Mouse (Mus musculus) urinary bladder, postnatal 4 days (tissue): ENCODE results near the gene Cdk10.
A peak's percentile ranks its signal among the peaks of the same experiment; 100 is the strongest.
"Not testable (repeated sequence)": the region's sequence is repeated elsewhere in the genome, so short reads cannot be mapped to it uniquely, and the experiment has no call there.

Experiments
- DNase-seq, 2 experiments: peaks; one replicate each; pipeline ENCODE4 v3.0.0; 2021 to 2022; ENCODE audit warnings: low spot score in 2 of 2

Gene Cdk10

GRCm38 (mm10) chr8:123224278-123225266 is at the start of gene Cdk10:
TSS of gene Cdk10 (plus strand) at chr8:123224842.
- DNase-seq, result peak; percentile 87 to 96

GRCm38 (mm10) chr8:123181391-123181790 is 43.3 kb upstream of the Cdk10 start:
- DNase-seq, result no peak

DNA sequence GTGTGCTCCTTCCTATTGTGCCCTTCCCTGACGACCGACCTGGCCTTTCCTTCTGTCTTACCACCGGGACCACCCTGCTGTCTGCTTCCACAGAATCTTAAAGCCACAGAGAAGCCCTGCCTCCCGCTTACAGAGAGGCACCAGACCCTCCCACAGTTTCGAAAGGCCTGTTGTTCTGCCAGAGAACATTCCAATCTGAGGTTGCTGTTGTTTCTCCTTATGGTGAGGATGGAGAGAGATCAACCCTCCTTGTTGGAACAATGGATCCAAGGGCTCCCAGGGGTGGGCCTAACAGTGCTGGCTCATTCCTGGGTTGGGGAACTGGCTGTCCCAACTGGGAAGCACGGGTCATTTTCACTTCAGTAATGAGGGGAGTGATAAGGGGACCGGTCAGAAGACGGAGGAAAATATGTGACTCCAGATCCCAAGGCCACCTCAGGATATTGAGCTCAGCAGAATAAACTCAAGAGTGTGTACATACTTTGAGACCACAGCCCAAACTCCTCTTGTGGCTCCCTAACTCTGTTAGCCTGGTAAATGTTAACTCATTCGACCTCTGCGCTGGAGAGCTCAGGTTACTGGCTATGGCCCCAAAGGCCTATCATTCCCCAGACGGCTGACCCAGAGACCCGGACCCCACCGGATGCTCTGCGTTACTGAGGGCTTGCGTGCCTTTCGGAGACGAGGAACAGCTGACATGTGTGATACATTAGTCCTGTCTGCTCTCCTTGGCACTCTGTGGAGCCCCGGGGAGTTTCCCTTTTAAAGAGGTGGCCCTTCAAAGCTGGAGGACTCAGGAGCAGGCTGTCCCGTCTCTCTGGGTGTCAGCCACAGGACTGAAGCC is 38.9 kb upstream of the Cdk10 start, which contains the start of gene Dpep1:
Dpep1 (plus strand) TSS at position 677 of the 844 bp plus-strand sequence.
- DNase-seq, result peak in 1 of 2 experiments; percentile 65

- no peak for DNase-seq
These were observed 36.6 kb upstream of the Cdk10 start for GRCm38 (mm10) chr8:123188006-123188405.

DNA sequence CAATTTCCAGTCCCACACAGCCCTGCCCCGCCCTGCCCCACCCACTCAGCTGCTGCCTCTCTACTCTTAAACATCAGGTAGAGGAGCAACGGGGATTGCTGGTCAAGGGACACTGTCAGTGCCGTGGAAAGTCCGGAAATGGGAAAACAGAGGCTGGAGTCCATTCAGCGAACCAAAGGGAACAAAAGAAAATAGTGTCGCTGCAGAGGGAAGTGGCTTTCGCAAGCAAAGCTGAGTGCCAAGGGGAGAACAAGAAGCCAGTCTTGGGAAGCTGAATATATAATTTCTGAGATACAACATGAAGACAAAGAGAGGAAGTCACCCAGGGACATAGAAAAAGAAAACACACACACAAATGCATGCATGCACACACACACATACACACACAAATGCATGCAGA is 35.8 kb upstream of the Cdk10 start:
- DNase-seq, result no peak

GRCm38 (mm10) chr8:123190678-123191077 is 34.0 kb upstream of the Cdk10 start:
- DNase-seq, result peak; percentile 72 to 85

DNA sequence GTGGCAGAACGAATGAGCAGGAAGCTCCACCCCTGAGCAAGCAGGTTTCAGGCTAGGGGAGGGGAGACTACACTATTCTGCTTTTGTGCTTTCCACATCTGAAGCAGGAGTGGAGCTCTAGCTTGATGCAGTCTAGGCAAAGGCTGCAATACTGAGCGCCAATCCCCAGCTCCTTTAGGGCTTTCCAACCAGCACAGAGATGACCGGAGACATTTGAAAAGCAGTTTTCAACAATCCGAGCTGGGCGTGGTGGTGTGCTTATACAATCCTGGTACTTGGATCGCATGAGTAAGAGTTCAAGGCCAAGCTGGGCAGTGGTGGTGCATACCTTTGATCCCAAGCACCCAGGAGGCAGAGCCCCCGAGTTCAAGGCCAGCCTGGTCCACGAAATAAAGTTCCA is 32.7 kb upstream of the Cdk10 start:
- DNase-seq, result no peak

- DNase-seq, result no peak
These were observed 30.9 kb upstream of the Cdk10 start for GRCm38 (mm10) chr8:123193771-123194170.

DNA sequence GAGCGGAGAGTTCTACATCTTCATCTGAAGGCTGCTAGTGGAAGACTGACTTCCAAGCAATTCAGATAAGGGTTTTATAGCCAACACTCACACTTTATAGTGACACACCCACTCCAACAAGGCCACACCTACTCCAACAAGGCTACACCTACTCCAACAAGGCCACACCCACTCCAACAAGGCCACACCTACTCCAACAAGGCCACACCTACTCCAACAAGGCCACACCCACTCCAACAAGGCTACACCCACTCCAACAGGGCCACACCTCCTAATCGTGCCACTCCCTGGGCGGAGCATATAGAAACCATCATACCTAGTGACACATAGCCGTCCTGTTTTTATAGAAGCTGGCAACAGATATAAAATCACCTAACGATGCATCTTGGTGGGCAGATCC is 27.6 kb upstream of the Cdk10 start:
- DNase-seq, result not testable (repeated sequence)

DNA sequence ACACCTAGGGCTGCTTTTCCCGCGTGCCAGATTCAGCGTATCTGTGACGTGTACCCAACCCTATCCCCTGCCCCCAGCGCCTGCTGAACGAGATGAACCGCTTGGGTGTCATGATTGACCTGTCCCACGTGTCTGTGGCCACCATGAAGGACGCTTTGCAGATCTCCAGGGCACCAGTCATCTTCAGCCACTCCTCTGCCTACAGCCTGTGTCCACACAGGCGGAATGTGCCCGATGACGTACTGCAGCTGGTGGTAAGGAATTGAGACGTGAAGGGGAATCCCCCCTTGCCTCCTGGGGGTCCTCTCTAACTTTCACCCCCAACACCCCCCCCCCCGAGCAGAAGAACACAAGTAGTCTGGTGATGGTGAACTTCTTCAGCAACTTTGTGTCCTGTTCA is 24.8 kb upstream of the Cdk10 start:
- no peak for DNase-seq

DNA sequence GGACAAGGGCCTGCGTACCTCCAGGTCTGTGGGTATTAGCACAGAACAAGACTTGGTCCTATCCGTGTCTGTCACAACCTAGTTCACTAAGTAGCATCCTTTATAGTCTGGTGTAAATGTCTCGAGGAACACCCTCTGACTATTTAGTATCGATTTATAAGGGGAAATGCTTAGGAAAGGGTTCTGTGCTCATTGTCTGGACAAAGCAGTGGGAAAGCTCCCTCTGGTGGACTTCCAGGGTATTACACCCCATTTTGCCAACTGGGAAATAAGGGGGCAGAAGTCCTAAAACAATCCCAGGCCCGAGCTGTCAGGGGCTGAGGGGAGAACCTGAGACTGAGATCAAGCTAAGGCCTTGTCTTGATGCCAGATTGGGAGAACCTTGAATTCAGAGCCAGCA is 22.4 kb upstream of the Cdk10 start:
- DNase-seq, result peak; percentile 57 to 82

DNA sequence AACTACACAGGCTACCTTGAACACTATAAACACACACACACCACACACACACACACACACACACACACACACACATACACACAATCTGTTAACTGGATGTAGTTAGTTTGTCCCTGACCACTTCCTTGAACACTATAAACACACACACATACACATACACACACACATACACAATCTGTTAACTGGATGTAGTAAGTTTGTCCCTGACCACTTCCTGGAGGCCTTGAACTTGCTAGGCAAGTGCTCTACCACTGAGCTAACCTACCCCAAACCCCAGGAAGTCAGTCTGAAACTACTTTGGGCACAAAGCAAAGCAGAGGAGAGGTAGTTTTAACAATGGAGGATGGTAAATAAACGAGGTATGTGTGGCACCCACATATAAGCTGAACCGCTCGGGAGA is 21.1 kb upstream of the Cdk10 start:
- DNase-seq, result no peak

DNA sequence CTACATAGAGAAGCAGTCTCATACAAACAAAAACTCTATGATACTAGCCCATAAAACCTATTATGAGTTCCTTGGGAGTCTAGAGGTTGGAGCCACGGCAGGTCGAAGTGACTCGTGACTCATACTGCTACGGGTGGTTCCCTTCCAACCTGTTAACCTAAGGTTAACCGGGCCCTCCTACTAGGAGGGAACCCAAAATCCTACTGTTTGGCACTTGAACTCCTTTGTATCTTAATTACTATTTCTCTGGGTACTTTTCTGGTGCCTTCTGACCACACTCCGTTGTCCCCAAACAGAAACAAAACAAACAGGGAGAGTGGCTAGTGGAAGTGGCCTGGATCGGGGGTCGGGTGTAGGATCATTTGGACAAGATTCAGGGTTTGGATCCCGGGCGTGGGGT is 12.8 kb upstream of the Cdk10 start:
- no peak for DNase-seq

GRCm38 (mm10) chr8:123212321-123213117 is 12.1 kb upstream of the Cdk10 start, which contains the start of the genes Chmp1a and Spata33:
TSS of gene Chmp1a (minus strand) at chr8:123212763.
TSS of gene Spata33 (plus strand) at chr8:123212832.
- peak; percentile 90 to 91 for DNase-seq

- DNase-seq, result no peak
These were observed 11.4 kb upstream of the Cdk10 start for GRCm38 (mm10) chr8:123213118-123213772.

GRCm38 (mm10) chr8:123215430-123215829 is 9.2 kb upstream of the Cdk10 start:
- no peak for DNase-seq

DNA sequence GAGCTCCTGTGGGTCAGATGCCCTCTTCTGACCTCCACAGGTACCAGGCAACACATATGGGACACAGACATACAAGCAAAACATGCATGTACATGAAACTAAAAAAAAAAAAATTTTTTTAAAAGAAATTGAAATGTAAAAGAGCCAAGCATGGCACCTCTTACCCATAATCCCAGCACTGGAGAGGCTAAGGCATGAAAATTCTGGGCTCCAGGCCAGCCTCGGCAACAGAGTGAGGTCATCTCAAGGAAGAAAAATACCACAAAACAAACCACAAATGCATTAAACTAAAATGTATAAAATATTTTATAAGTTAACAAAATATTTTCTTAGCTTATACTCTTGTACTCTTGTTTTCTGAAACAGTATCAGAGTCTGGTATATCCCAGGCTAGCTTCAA is 3.7 kb upstream of the Cdk10 start:
- no peak for DNase-seq

DNA sequence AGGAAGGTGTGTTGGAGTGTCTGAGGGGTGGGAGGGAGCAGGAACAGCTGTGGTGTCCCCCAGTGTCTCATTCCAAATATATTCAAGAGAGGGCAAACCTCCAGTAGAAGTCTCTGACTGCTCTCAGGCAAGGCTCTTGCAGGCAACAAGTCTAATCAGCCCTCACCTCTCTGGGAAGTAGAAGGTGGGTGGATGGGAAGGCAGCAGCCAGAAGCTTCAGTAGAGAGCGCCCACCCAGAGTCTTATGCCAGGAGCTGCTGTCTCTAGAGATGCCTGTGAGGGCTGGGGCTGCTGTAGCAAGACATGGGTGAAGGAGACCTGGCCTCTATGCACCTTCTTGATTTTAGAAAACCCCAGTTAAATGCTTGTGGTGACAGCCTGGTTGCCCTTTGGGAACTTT is 3.8 kb downstream of the Cdk10 start:
- DNase-seq, result no peak

DNA sequence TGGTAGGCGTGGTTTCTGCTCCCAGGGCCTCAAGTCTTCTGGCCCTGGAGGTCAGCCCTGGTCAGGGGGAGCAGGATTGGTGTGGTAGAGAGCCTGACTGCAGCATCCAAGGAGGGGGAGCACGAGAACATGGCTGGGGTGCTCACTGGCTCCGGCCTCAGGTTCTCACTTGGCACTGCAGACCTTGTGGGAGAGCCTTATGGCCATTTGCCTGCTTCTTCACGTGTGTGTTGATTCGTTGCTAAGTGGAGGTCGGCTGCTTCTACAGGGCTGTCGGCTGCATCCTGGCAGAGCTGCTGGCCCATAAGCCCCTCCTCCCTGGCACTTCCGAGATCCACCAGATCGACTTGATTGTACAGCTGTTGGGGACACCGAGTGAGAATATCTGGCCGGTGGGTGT is 5.7 kb downstream of the Cdk10 start:
- DNase-seq, result not testable (repeated sequence)

GRCm38 (mm10) chr8:123231742-123232141 is 7.1 kb downstream of the Cdk10 start:
- DNase-seq, result no peak

GRCm38 (mm10) chr8:123232553-123232952 is 7.9 kb downstream of the Cdk10 start:
- DNase-seq, result no peak
